Mouse (Mus musculus): ENCODE results near the gene Pex14.
A peak's percentile ranks its signal among the peaks of the same experiment; 100 is the strongest.

The Pex14 gene

GRCm38 (mm10) chr4:148952328-148953222, 147.1 kb downstream of the Pex14 start:
- no peak for DNase-seq (ENCODE audit: low spot score in 2 of 2)

- no peak for DNase-seq (ENCODE audit: low spot score in 2 of 2)
These were observed 147.8 kb downstream of the Pex14 start for GRCm38 (mm10) chr4:148951821-148952291.

GRCm38 (mm10) chr4:148950932-148951650, 148.6 kb downstream of the Pex14 start:
- DNase-seq (ENCODE audit: low spot score in 2 of 2), result peak in 1 of 2 experiments; percentile 78

- DNase-seq (ENCODE audit: low spot score in 2 of 2), result no peak
These were observed 149.2 kb downstream of the Pex14 start for GRCm38 (mm10) chr4:148950487-148950886.

GRCm38 (mm10) chr4:148947833-148948388, 151.8 kb downstream of the Pex14 start:
- no peak for DNase-seq (ENCODE audit: low spot score in 2 of 2)

GRCm38 (mm10) chr4:148946071-148946470, 153.6 kb downstream of the Pex14 start:
- no peak for DNase-seq (ENCODE audit: low spot score in 2 of 2)

- peak in 1 of 2 experiments; percentile 39 for DNase-seq (ENCODE audit: low spot score in 2 of 2)
These were observed 154.2 kb downstream of the Pex14 start for GRCm38 (mm10) chr4:148945476-148945881.

GRCm38 (mm10) chr4:148943099-148943498, 156.6 kb downstream of the Pex14 start:
- DNase-seq (ENCODE audit: low spot score in 2 of 2), result no peak

GRCm38 (mm10) chr4:148941321-148941720, 158.4 kb downstream of the Pex14 start:
- DNase-seq (ENCODE audit: low spot score in 2 of 2), result no peak

GRCm38 (mm10) chr4:148940674-148941211, 158.9 kb downstream of the Pex14 start:
- DNase-seq (ENCODE audit: low spot score in 2 of 2), result peak; percentile 45 to 64

- DNase-seq (ENCODE audit: low spot score in 2 of 2), result no peak
These were observed 161.1 kb downstream of the Pex14 start for GRCm38 (mm10) chr4:148938546-148938945.

GRCm38 (mm10) chr4:148936727-148937126, 162.9 kb downstream of the Pex14 start:
- DNase-seq (ENCODE audit: low spot score in 2 of 2), result no peak

- DNase-seq (ENCODE audit: low spot score in 2 of 2), result no peak
These were observed 163.6 kb downstream of the Pex14 start for GRCm38 (mm10) chr4:148936111-148936510.

GRCm38 (mm10) chr4:148935211-148935610, 164.5 kb downstream of the Pex14 start:
- DNase-seq (ENCODE audit: low spot score in 2 of 2), result no peak

GRCm38 (mm10) chr4:148933109-148933508, 166.6 kb downstream of the Pex14 start:
- DNase-seq (ENCODE audit: low spot score in 2 of 2), result no peak

GRCm38 (mm10) chr4:148930721-148931229, 168.9 kb downstream of the Pex14 start:
- DNase-seq (ENCODE audit: low spot score in 2 of 2), result no peak

GRCm38 (mm10) chr4:148928876-148929275, 170.8 kb downstream of the Pex14 start:
- no peak for DNase-seq (ENCODE audit: low spot score in 2 of 2)

GRCm38 (mm10) chr4:148928316-148928715, 171.4 kb downstream of the Pex14 start:
- DNase-seq (ENCODE audit: low spot score in 2 of 2), result no peak

GRCm38 (mm10) chr4:148926459-148926858, 173.2 kb downstream of the Pex14 start:
- DNase-seq (ENCODE audit: low spot score in 2 of 2), result no peak

- DNase-seq (ENCODE audit: low spot score in 2 of 2), result no peak
These were observed 173.9 kb downstream of the Pex14 start for GRCm38 (mm10) chr4:148925589-148926359.

GRCm38 (mm10) chr4:148923976-148924375, 175.7 kb downstream of the Pex14 start:
- no peak for DNase-seq (ENCODE audit: low spot score in 2 of 2)
